Comparison of ENCODE assay signal across 18 mouse cellular contexts in the genomic region with DNA sequence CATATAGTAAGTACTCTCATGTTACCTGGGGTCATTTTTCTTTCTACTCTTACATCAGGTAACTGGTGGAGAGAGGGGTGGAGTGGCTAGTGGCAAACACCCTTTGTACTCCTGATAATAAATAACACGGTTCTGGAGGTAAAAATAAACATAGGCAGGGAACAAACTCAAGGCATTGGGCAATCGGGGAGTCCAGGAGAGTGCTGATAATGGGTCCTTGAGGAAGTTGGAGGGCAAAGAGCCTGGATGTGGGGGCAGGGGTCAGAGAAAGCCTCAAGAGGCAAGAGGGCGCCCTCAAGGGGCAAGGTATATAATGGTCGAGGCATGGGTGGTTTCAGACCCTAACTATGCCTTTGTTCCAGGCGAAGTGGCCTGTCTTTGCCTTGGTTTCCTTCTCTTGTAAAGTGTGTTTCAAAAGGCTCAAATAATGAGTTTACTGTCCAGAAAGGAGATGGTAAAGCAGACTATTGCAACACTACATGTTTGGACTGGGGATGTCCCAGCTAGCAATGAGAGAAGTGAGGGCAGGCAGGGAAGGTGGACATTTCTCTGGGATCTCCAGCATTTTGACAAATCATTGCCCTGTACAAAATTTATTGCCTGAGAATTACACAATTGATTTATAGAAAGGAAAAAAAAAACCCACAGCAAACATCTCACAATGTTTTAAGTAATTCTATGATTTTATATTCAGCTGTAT. TPM values are rescaled to one million over a fixed set of nuclear protein-coding genes. Genes with fewer than 3 reads are reported as not detected.
DNase-seq lines count a peak whose midpoint lies in the region; ATAC-seq and TF ChIP-seq lines count a peak whose summit lies in the region.
"Had no signal": no experiment of that assay in that cellular context is flagged by ENCODE, and none has a peak within 500 bp of the region (broad histone marks: within the 10 kb centered on the region; RNA-seq: fewer than 3 reads in every experiment).

No protein-coding gene starts in this region.

- no peak overlapping the region for H3K4me2 ChIP-seq in intestine, postnatal 0 days (replicated peaks; ENCODE audit: low read depth)
- no peak overlapping the region for H3K4me2 ChIP-seq in lung, postnatal 0 days (replicated peaks; ENCODE audit: low read depth, low read length)
- no peak overlapping the region for H3K4me2 ChIP-seq in stomach, embryonic 16.5 days (ENCODE audit: low read depth, low read length)
- no peak overlapping the region for H3K4me2 ChIP-seq in midbrain, embryonic 15.5 days
- H3K4me2 ChIP-seq: embryonic facial prominence, embryonic 13.5 days; heart, embryonic 15.5 days; hindbrain, embryonic 12.5 days; midbrain, embryonic 11.5 days had no signal

- H3K27me3 ChIP-seq in kidney, adult 2 months (replicated peaks; ENCODE audit: control insufficient read depth, insufficient read depth, low read length) = no peaks in the 10 kb centered on the region
- no peaks in the 10 kb centered on the region for H3K27me3 ChIP-seq in intestine, postnatal 0 days (replicated peaks; ENCODE audit: control insufficient read depth, insufficient read depth, low read length)
- 0 out of 2 replicates have a peak, but pooled peaks cover 4% of the 10 kb centered on the region for H3K27me3 ChIP-seq in lung, postnatal 0 days (replicated peaks; ENCODE audit: insufficient read depth, low read length)
- peaks cover 5% of the 10 kb centered on the region for H3K27me3 ChIP-seq in stomach, embryonic 16.5 days (ENCODE audit: control insufficient read depth, insufficient read depth, low read length)
- H3K27me3 ChIP-seq in midbrain, embryonic 15.5 days (replicated peaks) = no peaks in the 10 kb centered on the region

- H3K9me3 ChIP-seq in intestine, postnatal 0 days (ENCODE audit: control insufficient read depth) = no peaks in the 10 kb centered on the region
- H3K9me3 ChIP-seq in lung, postnatal 0 days (ENCODE audit: low read length) = no peaks in the 10 kb centered on the region
- H3K9me3 ChIP-seq in stomach, embryonic 16.5 days (replicated peaks; ENCODE audit: control insufficient read depth, low read length) = no peaks in the 10 kb centered on the region
- no peaks in the 10 kb centered on the region for H3K9me3 ChIP-seq in midbrain, embryonic 15.5 days
- H3K9me3 ChIP-seq: embryonic facial prominence, embryonic 13.5 days; heart, embryonic 15.5 days; hindbrain, embryonic 12.5 days had no signal

- H3K4me1 ChIP-seq in kidney, adult 2 months (ENCODE audit: control insufficient read depth, insufficient read depth, low read length) = no peaks in the 10 kb centered on the region
- H3K4me1 ChIP-seq in intestine, postnatal 0 days (replicated peaks; ENCODE audit: control insufficient read depth, insufficient read depth, low read length) = no peaks in the 10 kb centered on the region
- H3K4me1 ChIP-seq in lung, postnatal 0 days (ENCODE audit: insufficient read depth, low read depth, low read length) = no peaks in the 10 kb centered on the region
- H3K4me1 ChIP-seq in stomach, embryonic 16.5 days (ENCODE audit: control insufficient read depth, insufficient read depth, low read length) = no peaks in the 10 kb centered on the region; the same call in 1 of the 2 replicates
- H3K4me1 ChIP-seq in midbrain, embryonic 15.5 days = peaks cover 7% of the 10 kb centered on the region
- H3K4me1 ChIP-seq: heart, embryonic 15.5 days had no signal

- H3K36me3 ChIP-seq in kidney, adult 2 months (ENCODE audit: control insufficient read depth, insufficient read depth, low read length) = no peaks in the 10 kb centered on the region
- no peaks in the 10 kb centered on the region for H3K36me3 ChIP-seq in intestine, postnatal 0 days (ENCODE audit: control insufficient read depth, insufficient read depth)
- no peaks in the 10 kb centered on the region for H3K36me3 ChIP-seq in lung, postnatal 0 days (ENCODE audit: insufficient read depth, low read length)
- H3K36me3 ChIP-seq in stomach, embryonic 16.5 days (ENCODE audit: control insufficient read depth, insufficient read depth, low read length) = no peaks in the 10 kb centered on the region
- H3K36me3 ChIP-seq in midbrain, embryonic 15.5 days (replicated peaks) = no peaks in the 10 kb centered on the region
- H3K36me3 ChIP-seq: embryonic facial prominence, embryonic 13.5 days; heart, embryonic 15.5 days; hindbrain, embryonic 12.5 days had no signal

- ATAC-seq in intestine, postnatal 0 days = peak; percentile 85
- peak; percentile 91 for ATAC-seq in lung, postnatal 0 days
- peak; percentile 78 for ATAC-seq in stomach, embryonic 16.5 days (ENCODE audit: insufficient read depth, low FRiP score)
- no peak for ATAC-seq in midbrain, embryonic 15.5 days (replicated peaks)
- ATAC-seq in CD4-positive, CD25-positive, alpha-beta regulatory T cell, adult 4 months = no peak

- no peak for DNase-seq in kidney, adult 2 months
- DNase-seq in kidney, adult 8-10 months = no peak
- peak; percentile 89 for DNase-seq in lung, postnatal 0 days (ENCODE audit: low spot score)
- DNase-seq in natural killer cell, adult 2 months (ENCODE audit: low spot score in 2 of 2) = no peak
- DNase-seq: gastrocnemius, postnatal 14 days; kidney, adult 18-20 months; right cerebral cortex, postnatal 25 days had no signal

- no peak overlapping the region for H3K27ac ChIP-seq in kidney, adult 2 months (ENCODE audit: insufficient read depth, low read depth, low read length)
- peak overlapping the region; percentile 10; the same call in 1 of the 2 replicates for H3K27ac ChIP-seq in intestine, postnatal 0 days (ENCODE audit: low read depth, low read length)
- peak overlapping the region; percentile 55 for H3K27ac ChIP-seq in lung, postnatal 0 days (ENCODE audit: low read length)
- H3K27ac ChIP-seq in stomach, embryonic 16.5 days (ENCODE audit: low read length) = peak overlapping the region; percentile 73
- no peak overlapping the region for H3K27ac ChIP-seq in midbrain, embryonic 15.5 days
- H3K27ac ChIP-seq: embryonic facial prominence, embryonic 13.5 days; heart, embryonic 15.5 days; hindbrain, embryonic 12.5 days had no signal

- H3K4me3 ChIP-seq in kidney, adult 2 months (ENCODE audit: insufficient read depth, low read depth, low read length) = no peak overlapping the region
- H3K4me3 ChIP-seq in intestine, postnatal 0 days (ENCODE audit: low read depth, low read length) = no peak overlapping the region
- H3K4me3 ChIP-seq in lung, postnatal 0 days (ENCODE audit: low read depth, low read length) = no peak overlapping the region
- no peak overlapping the region for H3K4me3 ChIP-seq in stomach, embryonic 16.5 days (replicated peaks; ENCODE audit: low read length)
- no peak overlapping the region for H3K4me3 ChIP-seq in midbrain, embryonic 15.5 days
- H3K4me3 ChIP-seq: embryonic facial prominence, embryonic 13.5 days; heart, embryonic 15.5 days; hindbrain, embryonic 12.5 days; myocyte had no signal

- no peak for TF ChIP-seq POLR2A in kidney, adult 2 months (IDR thresholded peaks at IDR 0.05; ENCODE audit: low read depth, low read length)

- TF ChIP-seq CTCF in kidney, adult 2 months (conservative IDR thresholded peaks at IDR 0.05; ENCODE audit: insufficient read depth, insufficient read length, low read depth, low read length) = 0 out of 2 replicates have a peak, but pooled peaks have one; percentile 4
- peak; percentile 66 for TF ChIP-seq CTCF in intestine, postnatal 0 days (IDR thresholded peaks at IDR 0.05; ENCODE audit: low read depth)
- peak; percentile 42 for TF ChIP-seq CTCF in lung, postnatal 0 days (IDR thresholded peaks at IDR 0.05)

- peak; percentile 91 for TF ChIP-seq EP300 in lung, postnatal 0 days (IDR thresholded peaks at IDR 0.05)

- 60% methylated on average over 5 of the region's 5 CpGs for WGBS in kidney, adult 2 months
- WGBS in intestine, postnatal 0 days = 30% methylated on average over 5 of the region's 5 CpGs
- WGBS in lung, postnatal 0 days = 40% methylated on average over 5 of the region's 5 CpGs
- 41% methylated on average over 5 of the region's 5 CpGs for WGBS in stomach, embryonic 16.5 days
- 84% methylated on average over 5 of the region's 5 CpGs for WGBS in midbrain, embryonic 15.5 days

- H3K9ac ChIP-seq in intestine, postnatal 0 days (ENCODE audit: low read depth, low read length) = no peak overlapping the region
- no peak overlapping the region for H3K9ac ChIP-seq in lung, postnatal 0 days (replicated peaks; ENCODE audit: low read depth)
- no peak overlapping the region for H3K9ac ChIP-seq in stomach, embryonic 16.5 days (ENCODE audit: low read length)
- no peak overlapping the region for H3K9ac ChIP-seq in midbrain, embryonic 15.5 days
- H3K9ac ChIP-seq: embryonic facial prominence, embryonic 13.5 days; heart, embryonic 15.5 days; hindbrain, embryonic 12.5 days had no signal

RNA-seq across cellular contexts. Expression of gene 1700122O11Rik, which starts 13.7 kb away (rescaled TPM):
- polyA plus RNA-seq in kidney, adult 2 months (2012; rRNA removed) = not detected in 2 replicates
- not detected in 2 replicates for polyA plus RNA-seq in intestine, postnatal 0 days (2015; fragmentation: Nextera tagmentation; extraction: Ambion mirVana)
- not detected in 2 replicates for polyA plus RNA-seq in lung, postnatal 0 days (2015; fragmentation: Nextera tagmentation; extraction: Ambion mirVana)
- not detected in 2 replicates for polyA plus RNA-seq in stomach, embryonic 16.5 days (2015; fragmentation: Nextera tagmentation; extraction: Ambion mirVana)
- polyA plus RNA-seq in midbrain, embryonic 15.5 days (2015; fragmentation: Nextera tagmentation; extraction: Ambion mirVana) = not detected in 2 replicates
- polyA plus RNA-seq in CD4-positive, CD25-positive, alpha-beta regulatory T cell, adult 4 months (2017; shearing (Covaris generic)) = not detected
- polyA plus RNA-seq: embryonic facial prominence, embryonic 13.5 days; forebrain, embryonic 11.5 days; heart, embryonic 15.5 days; hindbrain, embryonic 12.5 days; limb, embryonic 14.5 days; midbrain, embryonic 11.5 days; myocyte had no signal

RNA-seq across cellular contexts. Expression of gene 1700067P10Rik, which starts 37.3 kb away (rescaled TPM):
- not detected in 2 replicates for polyA plus RNA-seq in kidney, adult 2 months (2012; rRNA removed)
- not detected in 2 replicates for polyA plus RNA-seq in intestine, postnatal 0 days (2015; fragmentation: Nextera tagmentation; extraction: Ambion mirVana)
- polyA plus RNA-seq in lung, postnatal 0 days (2015; fragmentation: Nextera tagmentation; extraction: Ambion mirVana) = not detected in 2 replicates
- polyA plus RNA-seq in stomach, embryonic 16.5 days (2015; fragmentation: Nextera tagmentation; extraction: Ambion mirVana) = not detected in 2 replicates
- 0.22 TPM in 1 of 2 replicates, not detected in the other for polyA plus RNA-seq in midbrain, embryonic 15.5 days (2015; fragmentation: Nextera tagmentation; extraction: Ambion mirVana)
- not detected for polyA plus RNA-seq in CD4-positive, CD25-positive, alpha-beta regulatory T cell, adult 4 months (2017; shearing (Covaris generic))
- polyA plus RNA-seq: embryonic facial prominence, embryonic 13.5 days; forebrain, embryonic 11.5 days; heart, embryonic 15.5 days; midbrain, embryonic 11.5 days; myocyte had no signal

Comparison
In these comparisons a context has a peak if more than half of its experiments do, and no peak if none do; other contexts are left out.
1. H3K27ac ChIP-seq: peak in intestine, postnatal 0 days (single experiment), lung, postnatal 0 days (single experiment) and stomach, embryonic 16.5 days (single experiment); none in kidney, adult 2 months (single experiment) and midbrain, embryonic 15.5 days (single experiment).
2. CTCF ChIP-seq: peak in every context shown above with its lines; median percentile 66 in intestine, postnatal 0 days; 42 in lung, postnatal 0 days; 4 in kidney, adult 2 months.
3. ATAC-seq: peak in intestine, postnatal 0 days (single experiment), lung, postnatal 0 days (single experiment) and stomach, embryonic 16.5 days (single experiment); none in midbrain, embryonic 15.5 days (single experiment) and CD4-positive, CD25-positive, alpha-beta regulatory T cell, adult 4 months (single experiment).